Mouse (Mus musculus) heart, embryonic 16.5 days (tissue): ENCODE data around the gene Eif2ak2. TPM values are rescaled to one million over a fixed set of nuclear protein-coding genes. Genes with fewer than 3 reads are reported as not detected.

ENCODE experiments used
- polyA plus RNA-seq: library from polyadenylated mRNA; unstranded; fragments of >200 nt; fragmentation: Nextera tagmentation; extraction: Ambion mirVana; gene quantifications from 2 replicates; pipeline ENCODE4 v1.2.1, GENCODE M21; 2015

Gene Eif2ak2
- polyA plus RNA-seq, 1 experiment from 2014 or later, result 9.6 TPM

Other genes with a start within 250 kb of the Eif2ak2 start
- gene Strn, start 145.4 kb downstream of the Eif2ak2 start, polyA plus RNA-seq, result 12.4 and 12.7 TPM in 2 replicates
- gene Heatr5b, start 47.2 kb downstream of the Eif2ak2 start, polyA plus RNA-seq, result 24.7 and 28.7 TPM in 2 replicates
- gene Gpatch11, start 47.0 kb downstream of the Eif2ak2 start, polyA plus RNA-seq, result 38.5 and 43.7 TPM in 2 replicates
- gene Sult6b1, start 24.4 kb upstream of the Eif2ak2 start, polyA plus RNA-seq, result 0.16 and 0.17 TPM in 2 replicates
- gene Cebpzos, start 33.9 kb upstream of the Eif2ak2 start, polyA plus RNA-seq, result 80.1 and 83.0 TPM in 2 replicates
- gene Cebpz, start 54.5 kb upstream of the Eif2ak2 start, polyA plus RNA-seq, result 25.3 and 29.8 TPM in 2 replicates
- gene Ndufaf7, start 54.6 kb upstream of the Eif2ak2 start, polyA plus RNA-seq, result 63.5 and 66.1 TPM in 2 replicates
- 23.1 and 24.0 TPM in 2 replicates for gene Prkd3, start 138.2 kb upstream of the Eif2ak2 start, polyA plus RNA-seq
- gene Qpct, start 169.3 kb upstream of the Eif2ak2 start, polyA plus RNA-seq, result 18.6 and 24.8 TPM in 2 replicates